Mouse (Mus musculus): ENCODE results near the gene Edn1.

- TF ChIP-seq CTCF (conservative IDR thresholded peaks at IDR 0.05; ENCODE audit: insufficient read depth, insufficient read length, low read depth, low read length) (no peak), POLR2A (IDR thresholded peaks at IDR 0.05; ENCODE audit: low read depth, low read length) (no peak)
Measured at GRCm38 (mm10) chr13:42306870-42307800, 5.9 kb downstream of the Edn1 start.
